ENCODE assay signal across 20 mouse cellular contexts in the genomic region with DNA sequence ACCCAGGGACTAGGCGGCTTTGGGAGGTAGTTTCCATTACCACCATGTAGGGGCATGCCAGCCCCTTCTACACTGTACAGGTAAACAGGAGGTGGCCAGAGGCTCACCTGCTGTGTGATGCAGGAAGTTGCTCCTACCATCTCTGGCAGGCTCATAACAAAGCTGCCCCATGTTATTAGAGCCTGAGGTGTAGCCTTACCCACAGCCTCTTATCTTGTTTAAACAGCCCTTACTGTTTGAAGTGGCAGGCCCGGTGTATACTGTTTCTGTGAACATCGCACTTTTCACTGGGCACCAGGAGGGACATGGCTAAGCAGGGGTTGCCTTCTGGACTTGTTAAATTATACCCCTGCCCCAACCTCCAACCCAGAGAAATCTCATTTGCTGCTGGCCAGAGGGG. TPM values are rescaled to one million over a fixed set of nuclear protein-coding genes. Genes with fewer than 3 reads are reported as not detected.
A peak's percentile ranks its signal among the peaks of the same experiment; 100 is the strongest.
DNase-seq lines count a peak whose midpoint lies in the region; ATAC-seq and TF ChIP-seq lines count a peak whose summit lies in the region.
"Had no signal": no experiment of that assay in that cellular context is flagged by ENCODE, and none has a peak within 500 bp of the region (broad histone marks: within the 10 kb centered on the region; RNA-seq: fewer than 3 reads in every experiment).

No protein-coding gene starts in this region.

- no peak for TF ChIP-seq CTCF in liver, postnatal 0 days (IDR thresholded peaks at IDR 0.05; ENCODE audit: low read depth)

- WGBS in liver, embryonic 12.5 days (ENCODE audit: insufficient replicate concordance) = 25% methylated on average over 3 of the region's 3 CpGs
- WGBS in liver, postnatal 0 days (ENCODE audit: insufficient replicate concordance) = 30% methylated on average over 3 of the region's 3 CpGs
- 15% methylated on average over 3 of the region's 3 CpGs for WGBS in liver, embryonic 15.5 days (ENCODE audit: insufficient replicate concordance)
- 40% methylated on average over 3 of the region's 3 CpGs for WGBS in stomach, embryonic 16.5 days
- 95% methylated on average over 3 of the region's 3 CpGs for WGBS in forebrain, embryonic 14.5 days

- H3K4me3 ChIP-seq in liver, embryonic 12.5 days = no peak overlapping the region
- H3K4me3 ChIP-seq in liver, postnatal 0 days (ENCODE audit: low read depth, low read length) = no peak overlapping the region
- no peak overlapping the region for H3K4me3 ChIP-seq in liver, embryonic 15.5 days (replicated peaks)
- no peak overlapping the region for H3K4me3 ChIP-seq in stomach, embryonic 16.5 days (replicated peaks; ENCODE audit: low read length)
- no peak overlapping the region for H3K4me3 ChIP-seq in forebrain, embryonic 14.5 days (ENCODE audit: low read depth, low read length)
- H3K4me3 ChIP-seq: embryonic facial prominence, embryonic 12.5 days; heart, embryonic 10.5 days; hindbrain, embryonic 15.5 days; midbrain, embryonic 15.5 days had no signal

- peak; percentile 68 for ATAC-seq in liver, embryonic 12.5 days
- ATAC-seq in liver, postnatal 0 days = no peak
- 0 out of 2 replicates have a peak, but pooled peaks have one; percentile 25 for ATAC-seq in liver, embryonic 15.5 days (ENCODE audit: insufficient read depth)
- ATAC-seq in stomach, embryonic 16.5 days (ENCODE audit: insufficient read depth, low FRiP score) = peak; percentile 71; the same call in 1 of the 2 replicates
- no peak for ATAC-seq in forebrain, embryonic 14.5 days
- ATAC-seq: midbrain, embryonic 15.5 days had no signal

- 0 out of 2 replicates have a peak, but pooled peaks cover 7% of the 10 kb centered on the region for H3K27me3 ChIP-seq in liver, embryonic 12.5 days (replicated peaks)
- H3K27me3 ChIP-seq in liver, postnatal 0 days (ENCODE audit: insufficient read depth, low read length) = no peaks in the 10 kb centered on the region
- no peaks in the 10 kb centered on the region for H3K27me3 ChIP-seq in liver, embryonic 15.5 days
- H3K27me3 ChIP-seq in stomach, embryonic 16.5 days (ENCODE audit: control insufficient read depth, insufficient read depth, low read length) = no peaks in the 10 kb centered on the region; the same call in 1 of the 2 replicates
- no peaks in the 10 kb centered on the region for H3K27me3 ChIP-seq in forebrain, embryonic 14.5 days (replicated peaks; ENCODE audit: control insufficient read depth, insufficient read depth, low read length)
- H3K27me3 ChIP-seq: embryonic facial prominence, embryonic 12.5 days; hindbrain, embryonic 15.5 days; midbrain, embryonic 15.5 days had no signal

- H3K4me2 ChIP-seq in liver, embryonic 12.5 days = no peak overlapping the region
- no peak overlapping the region for H3K4me2 ChIP-seq in liver, postnatal 0 days (ENCODE audit: low read depth, low read length)
- H3K4me2 ChIP-seq in liver, embryonic 15.5 days = no peak overlapping the region
- no peak overlapping the region for H3K4me2 ChIP-seq in stomach, embryonic 16.5 days (ENCODE audit: low read depth, low read length)
- H3K4me2 ChIP-seq in forebrain, embryonic 14.5 days (ENCODE audit: low read length) = no peak overlapping the region
- H3K4me2 ChIP-seq: embryonic facial prominence, embryonic 12.5 days; hindbrain, embryonic 15.5 days; midbrain, embryonic 15.5 days had no signal

- no peak for TF ChIP-seq EP300 in liver, postnatal 0 days (IDR thresholded peaks at IDR 0.05; ENCODE audit: low read depth)

- H3K4me1 ChIP-seq in liver, embryonic 12.5 days = peaks cover 18% of the 10 kb centered on the region
- no peaks in the 10 kb centered on the region for H3K4me1 ChIP-seq in liver, postnatal 0 days (ENCODE audit: insufficient read depth)
- peaks cover 12% of the 10 kb centered on the region for H3K4me1 ChIP-seq in liver, embryonic 15.5 days (replicated peaks)
- no peaks in the 10 kb centered on the region for H3K4me1 ChIP-seq in stomach, embryonic 16.5 days (ENCODE audit: control insufficient read depth, insufficient read depth, low read length)
- peaks cover 8% of the 10 kb centered on the region for H3K4me1 ChIP-seq in forebrain, embryonic 14.5 days (ENCODE audit: control insufficient read depth, insufficient read depth, low read length)

- H3K36me3 ChIP-seq in liver, embryonic 12.5 days = no peaks in the 10 kb centered on the region
- H3K36me3 ChIP-seq in liver, postnatal 0 days (replicated peaks; ENCODE audit: insufficient read depth, low read length) = no peaks in the 10 kb centered on the region
- no peaks in the 10 kb centered on the region for H3K36me3 ChIP-seq in liver, embryonic 15.5 days (replicated peaks)
- H3K36me3 ChIP-seq in stomach, embryonic 16.5 days (ENCODE audit: control insufficient read depth, insufficient read depth, low read length) = no peaks in the 10 kb centered on the region
- H3K36me3 ChIP-seq in forebrain, embryonic 14.5 days (ENCODE audit: control insufficient read depth, insufficient read depth, low read length) = no peaks in the 10 kb centered on the region
- H3K36me3 ChIP-seq: embryonic facial prominence, embryonic 12.5 days; heart, embryonic 10.5 days; hindbrain, embryonic 15.5 days; midbrain, embryonic 15.5 days had no signal

- no peak for DNase-seq in liver, postnatal 0 days
- peak; percentile 19 for DNase-seq in lung, postnatal 10 days
- no peak for DNase-seq in spleen, postnatal 36 days (ENCODE audit: low spot score in 2 of 2)
- no peak for DNase-seq in forebrain, embryonic 14.5 days (ENCODE audit: low spot score)
- DNase-seq in right cerebral cortex, postnatal 4 days = no peak
- DNase-seq: adrenal gland, postnatal 25 days; B cell, adult 2 months; cerebellum, adult 2 months; gastrocnemius, postnatal 25 days; heart, postnatal 14 days; kidney, adult 8-10 months; kidney, postnatal 25 days had no signal

- H3K9me3 ChIP-seq in liver, embryonic 12.5 days (replicated peaks) = no peaks in the 10 kb centered on the region
- H3K9me3 ChIP-seq in liver, postnatal 0 days (ENCODE audit: low read length) = no peaks in the 10 kb centered on the region
- H3K9me3 ChIP-seq in liver, embryonic 15.5 days (replicated peaks) = no peaks in the 10 kb centered on the region
- no peaks in the 10 kb centered on the region for H3K9me3 ChIP-seq in stomach, embryonic 16.5 days (replicated peaks; ENCODE audit: control insufficient read depth, low read length)
- no peaks in the 10 kb centered on the region for H3K9me3 ChIP-seq in forebrain, embryonic 14.5 days (replicated peaks; ENCODE audit: control insufficient read depth, low read length)
- H3K9me3 ChIP-seq: embryonic facial prominence, embryonic 12.5 days; heart, embryonic 10.5 days; hindbrain, embryonic 15.5 days; midbrain, embryonic 15.5 days had no signal

- H3K27ac ChIP-seq in liver, embryonic 12.5 days = no peak overlapping the region
- no peak overlapping the region for H3K27ac ChIP-seq in liver, postnatal 0 days (ENCODE audit: low read depth)
- H3K27ac ChIP-seq in liver, embryonic 15.5 days (replicated peaks) = no peak overlapping the region
- H3K27ac ChIP-seq in stomach, embryonic 16.5 days (ENCODE audit: low read length) = no peak overlapping the region
- H3K27ac ChIP-seq in forebrain, embryonic 14.5 days (ENCODE audit: low read depth, low read length) = no peak overlapping the region
- H3K27ac ChIP-seq: embryonic facial prominence, embryonic 12.5 days; heart, embryonic 10.5 days; hindbrain, embryonic 15.5 days; midbrain, embryonic 15.5 days had no signal

- no peak overlapping the region for H3K9ac ChIP-seq in liver, embryonic 12.5 days
- H3K9ac ChIP-seq in liver, postnatal 0 days (replicated peaks) = no peak overlapping the region
- H3K9ac ChIP-seq in liver, embryonic 15.5 days = no peak overlapping the region
- H3K9ac ChIP-seq in stomach, embryonic 16.5 days (ENCODE audit: low read length) = no peak overlapping the region
- H3K9ac ChIP-seq in forebrain, embryonic 14.5 days (ENCODE audit: low read length) = no peak overlapping the region
- H3K9ac ChIP-seq: embryonic facial prominence, embryonic 12.5 days; hindbrain, embryonic 15.5 days; midbrain, embryonic 15.5 days had no signal

RNA-seq across cellular contexts. Expression of gene Rsph14, which starts 28.3 kb away (rescaled TPM):
- 0.08 TPM in 1 of 2 replicates, not detected in the other for polyA plus RNA-seq in liver, embryonic 12.5 days (2016; fragmentation: Nextera tagmentation; extraction: Ambion mirVana)
- polyA plus RNA-seq in liver, postnatal 0 days (2015; fragmentation: Nextera tagmentation; extraction: Ambion mirVana) = 0.20 TPM in 1 of 2 replicates, not detected in the other
- not detected in 2 replicates for polyA plus RNA-seq in liver, embryonic 15.5 days (2015; fragmentation: Nextera tagmentation; extraction: Ambion mirVana)
- polyA plus RNA-seq in stomach, embryonic 16.5 days (2015; fragmentation: Nextera tagmentation; extraction: Ambion mirVana) = not detected in 2 replicates
- polyA plus RNA-seq in forebrain, embryonic 14.5 days (2014; fragmentation: Nextera tagmentation; extraction: Ambion mirVana) = 0.22 TPM in 1 of 2 replicates, not detected in the other
- polyA plus RNA-seq: embryonic facial prominence, embryonic 12.5 days; heart, embryonic 10.5 days; liver, adult 2 months had no signal

RNA-seq across cellular contexts. Expression of gene Rab36, which starts 32.8 kb away (rescaled TPM):
- 3.4 and 4.1 TPM in 2 replicates for polyA plus RNA-seq in liver, embryonic 12.5 days (2016; fragmentation: Nextera tagmentation; extraction: Ambion mirVana)
- polyA plus RNA-seq in liver, postnatal 0 days (2015; fragmentation: Nextera tagmentation; extraction: Ambion mirVana) = 1.7 TPM in 2 replicates
- 1.7 and 2.1 TPM in 2 replicates for polyA plus RNA-seq in liver, embryonic 15.5 days (2015; fragmentation: Nextera tagmentation; extraction: Ambion mirVana)
- 7.3 and 8.2 TPM in 2 replicates for polyA plus RNA-seq in stomach, embryonic 16.5 days (2015; fragmentation: Nextera tagmentation; extraction: Ambion mirVana)
- polyA plus RNA-seq in forebrain, embryonic 14.5 days (2014; fragmentation: Nextera tagmentation; extraction: Ambion mirVana) = 10.5 and 11.1 TPM in 2 replicates

RNA-seq across cellular contexts. Expression of gene Gnaz, which starts 37.1 kb away (rescaled TPM):
- polyA plus RNA-seq in liver, embryonic 12.5 days (2016; fragmentation: Nextera tagmentation; extraction: Ambion mirVana) = 9.0 and 9.6 TPM in 2 replicates
- polyA plus RNA-seq in liver, postnatal 0 days (2015; fragmentation: Nextera tagmentation; extraction: Ambion mirVana) = 3.4 and 3.7 TPM in 2 replicates
- polyA plus RNA-seq in liver, embryonic 15.5 days (2015; fragmentation: Nextera tagmentation; extraction: Ambion mirVana) = 3.8 and 3.9 TPM in 2 replicates
- polyA plus RNA-seq in stomach, embryonic 16.5 days (2015; fragmentation: Nextera tagmentation; extraction: Ambion mirVana) = 3.4 and 4.6 TPM in 2 replicates
- polyA plus RNA-seq in forebrain, embryonic 14.5 days (2014; fragmentation: Nextera tagmentation; extraction: Ambion mirVana) = 23.7 and 32.9 TPM in 2 replicates
- polyA plus RNA-seq: liver, adult 2 months had no signal

RNA-seq across cellular contexts. Expression of gene Bcr, which starts 56.3 kb away (rescaled TPM):
- 2.2 and 2.4 TPM in 2 replicates for polyA plus RNA-seq in liver, embryonic 12.5 days (2016; fragmentation: Nextera tagmentation; extraction: Ambion mirVana)
- 3.4 and 3.6 TPM in 2 replicates for polyA plus RNA-seq in liver, postnatal 0 days (2015; fragmentation: Nextera tagmentation; extraction: Ambion mirVana)
- 1.3 and 1.9 TPM in 2 replicates for polyA plus RNA-seq in liver, embryonic 15.5 days (2015; fragmentation: Nextera tagmentation; extraction: Ambion mirVana)
- polyA plus RNA-seq in stomach, embryonic 16.5 days (2015; fragmentation: Nextera tagmentation; extraction: Ambion mirVana) = 7.4 and 8.8 TPM in 2 replicates
- 12.6 and 12.8 TPM in 2 replicates for polyA plus RNA-seq in forebrain, embryonic 14.5 days (2014; fragmentation: Nextera tagmentation; extraction: Ambion mirVana)

Comparison
In these comparisons a context has a peak if more than half of its experiments do, and no peak if none do; other contexts are left out.
1. ATAC-seq: peak in liver, embryonic 12.5 days (single experiment), liver, embryonic 15.5 days (single experiment) and stomach, embryonic 16.5 days (single experiment); none in liver, postnatal 0 days (single experiment) and forebrain, embryonic 14.5 days (single experiment).